Mouse (Mus musculus) neural tube, embryonic 12.5 days (tissue): ENCODE results near the gene Apoh. TPM values are rescaled to one million over a fixed set of nuclear protein-coding genes. Genes with fewer than 3 reads are reported as not detected.
A peak's percentile ranks its signal among the peaks of the same experiment; 100 is the strongest.

Source experiments
- ATAC-seq: fragments of 200-750 bp; cut with Nextera tagmentation; 2 replicates; pipeline ENCODE4 v1.8.0; 2017; ENCODE audit warnings: low read depth, mild to moderate bottlenecking, moderate TSS enrichment, moderate library complexity; ENCODE audit not compliant: low FRiP score
- H3K27ac ChIP-seq: fragments of 300-500 bp; sonication (generic); 2 replicates; pipeline ENCODE4 v1.5.1; 2016
- H3K27me3 ChIP-seq: fragments of 300-500 bp; sonication (generic); replicated peaks from 2 replicates; pipeline ENCODE4 v1.6.1; 2016; ENCODE audit warnings: mild to moderate bottlenecking
- H3K36me3 ChIP-seq: fragments of 300-500 bp; sonication (generic); 2 replicates; pipeline ENCODE4 v1.6.1; 2016; ENCODE audit warnings: mild to moderate bottlenecking
- H3K4me1 ChIP-seq: fragments of 300-500 bp; sonication (generic); 2 replicates; pipeline ENCODE4 v1.6.1; 2016
- H3K4me2 ChIP-seq: fragments of 300-500 bp; sonication (generic); replicated peaks from 2 replicates; pipeline ENCODE4 v1.6.1; 2016; ENCODE audit warnings: mild to moderate bottlenecking
- H3K4me3 ChIP-seq: fragments of 300-500 bp; sonication (generic); 2 replicates; pipeline ENCODE4 v1.5.1; 2016
- H3K9ac ChIP-seq: fragments of 300-500 bp; sonication (generic); 2 replicates; pipeline ENCODE4 v1.6.1; 2016; ENCODE audit warnings: mild to moderate bottlenecking
- H3K9me3 ChIP-seq: fragments of 300-500 bp; sonication (generic); 2 replicates; pipeline ENCODE4 v1.6.1; 2016; ENCODE audit warnings: mild to moderate bottlenecking
- WGBS: fragments of 180-500 bp; shearing (Covaris S2); methylation state at CpG from one replicate; pipeline ENCODE4 v1.1.7; 2016; 5-methylcytosine and 5-hydroxymethylcytosine counted together
- polyA plus RNA-seq: library from polyadenylated mRNA; unstranded; fragments of >200 nt; fragmentation: Nextera tagmentation; extraction: Ambion mirVana; gene quantifications from 2 replicates; pipeline ENCODE4 v1.2.1, GENCODE M21; 2016

Apoh gene
- polyA plus RNA-seq = 0.51 TPM in 1 of 2 replicates, not detected in the other

- H3K4me3 ChIP-seq = peak within 1 kb of the TSS; percentile 72
- peaks cover 20% of the 10 kb centered on the region; the same call in 1 of the 2 replicates for H3K4me1 ChIP-seq
- ATAC-seq = peak; percentile 39
- WGBS = under 1% methylated on average over 67 of the region's 75 CpGs
- peak within 1 kb of the TSS; percentile 100 for H3K4me2 ChIP-seq
- H3K27ac ChIP-seq = peak within 1 kb of the TSS; percentile 76
- H3K27me3 ChIP-seq = 0 out of 2 replicates have a peak, but pooled peaks cover 4% of the 10 kb centered on the region
- no peaks in the 10 kb centered on the region for H3K36me3 ChIP-seq
- no peaks in the 10 kb centered on the region for H3K9me3 ChIP-seq
- H3K9ac ChIP-seq = peak within 1 kb of the TSS; percentile 78
Observed at GRCm38 (mm10) chr11:108342781-108343768, at the start of gene Apoh. Apoh (plus strand) TSS chr11:108343354.

DNA sequence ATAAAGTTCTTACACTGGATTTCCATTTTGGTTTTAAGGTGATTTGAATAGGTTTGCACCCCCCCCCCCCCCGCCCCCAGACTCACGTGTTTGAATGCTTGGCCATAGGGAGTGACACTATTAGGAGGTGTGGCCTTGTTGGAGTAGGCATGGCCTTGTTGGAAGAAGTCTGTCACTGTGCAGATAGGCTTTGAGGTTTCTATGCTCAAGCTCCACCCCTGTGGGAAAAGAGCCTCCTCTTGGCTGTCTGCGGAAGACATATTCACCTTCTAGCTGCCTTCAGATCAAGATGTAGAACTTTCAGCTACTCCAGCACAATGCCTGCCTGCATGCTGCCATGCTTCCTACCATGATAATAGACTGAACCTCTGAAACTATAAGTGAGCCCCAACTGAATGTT, 49.3 kb upstream of the Apoh start:
- H3K27ac ChIP-seq = no peak overlapping the region
- no peaks in the 10 kb centered on the region for H3K9me3 ChIP-seq
- ATAC-seq = no peak
- no peaks in the 10 kb centered on the region for H3K27me3 ChIP-seq
- no peak overlapping the region for H3K4me3 ChIP-seq
- H3K4me1 ChIP-seq = no peaks in the 10 kb centered on the region
- no peak overlapping the region for H3K4me2 ChIP-seq
- no peaks in the 10 kb centered on the region for H3K36me3 ChIP-seq
- 75% methylated on average over 3 of the region's 3 CpGs for WGBS
- H3K9ac ChIP-seq = no peak overlapping the region

- no peak overlapping the region for H3K4me2 ChIP-seq
- no peak for ATAC-seq
- 90% methylated on average over 12 of the region's 12 CpGs for WGBS
- no peaks in the 10 kb centered on the region for H3K36me3 ChIP-seq
- no peaks in the 10 kb centered on the region for H3K27me3 ChIP-seq
- no peak overlapping the region for H3K4me3 ChIP-seq
- no peak overlapping the region for H3K9ac ChIP-seq
- H3K9me3 ChIP-seq = no peaks in the 10 kb centered on the region
- no peak overlapping the region for H3K27ac ChIP-seq
- no peaks in the 10 kb centered on the region for H3K4me1 ChIP-seq
Observed at GRCm38 (mm10) chr11:108294305-108294813, 48.8 kb upstream of the Apoh start.

GRCm38 (mm10) chr11:108295373-108295772, 47.8 kb upstream of the Apoh start:
- Histone ChIP-seq H3K27ac (no peak overlapping the region), H3K4me2 (no peak overlapping the region), H3K4me3 (no peak overlapping the region), H3K9me3 (no peaks in the 10 kb centered on the region), H3K36me3 (no peaks in the 10 kb centered on the region), H3K4me1 (no peaks in the 10 kb centered on the region), H3K9ac (no peak overlapping the region), H3K27me3 (no peaks in the 10 kb centered on the region)
- ATAC-seq = no peak

GRCm38 (mm10) chr11:108297956-108298355, 45.2 kb upstream of the Apoh start:
- no peak overlapping the region for H3K4me2 ChIP-seq
- ATAC-seq = no peak
- no peaks in the 10 kb centered on the region for H3K36me3 ChIP-seq
- WGBS = 79% methylated on average over 8 of the region's 8 CpGs
- 0 out of 2 replicates have a peak, but pooled peaks cover 6% of the 10 kb centered on the region for H3K4me1 ChIP-seq
- H3K27me3 ChIP-seq = no peaks in the 10 kb centered on the region
- no peak overlapping the region for H3K27ac ChIP-seq
- no peaks in the 10 kb centered on the region for H3K9me3 ChIP-seq
- H3K4me3 ChIP-seq = no peak overlapping the region
- no peak overlapping the region for H3K9ac ChIP-seq

DNA sequence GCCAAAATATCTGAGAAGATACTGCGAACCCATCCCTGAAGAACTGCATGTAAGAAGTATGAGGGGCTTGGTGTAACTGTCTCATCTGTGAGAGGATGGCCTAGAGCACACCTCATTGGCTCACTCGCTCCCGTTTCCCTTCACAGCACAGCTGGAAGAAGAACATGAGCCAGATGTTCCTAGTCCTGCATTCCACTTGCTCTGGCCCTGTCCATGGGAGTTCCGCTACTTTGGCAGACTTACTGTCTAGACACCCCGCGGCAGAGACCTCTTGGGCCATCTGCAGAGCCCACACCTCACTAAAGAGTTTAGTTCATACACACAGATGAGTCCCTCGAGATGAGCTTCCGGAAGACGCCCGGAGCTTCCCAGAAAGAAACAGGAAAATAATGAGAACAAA, 43.2 kb upstream of the Apoh start:
- H3K9me3 ChIP-seq = no peaks in the 10 kb centered on the region
- 82% methylated on average over 10 of the region's 10 CpGs for WGBS
- ATAC-seq = no peak
- H3K4me3 ChIP-seq = no peak overlapping the region
- H3K4me1 ChIP-seq = 0 out of 2 replicates have a peak, but pooled peaks cover 6% of the 10 kb centered on the region
- H3K4me2 ChIP-seq = no peak overlapping the region
- H3K36me3 ChIP-seq = no peaks in the 10 kb centered on the region
- H3K27me3 ChIP-seq = no peaks in the 10 kb centered on the region
- no peak overlapping the region for H3K27ac ChIP-seq
- no peak overlapping the region for H3K9ac ChIP-seq

DNA sequence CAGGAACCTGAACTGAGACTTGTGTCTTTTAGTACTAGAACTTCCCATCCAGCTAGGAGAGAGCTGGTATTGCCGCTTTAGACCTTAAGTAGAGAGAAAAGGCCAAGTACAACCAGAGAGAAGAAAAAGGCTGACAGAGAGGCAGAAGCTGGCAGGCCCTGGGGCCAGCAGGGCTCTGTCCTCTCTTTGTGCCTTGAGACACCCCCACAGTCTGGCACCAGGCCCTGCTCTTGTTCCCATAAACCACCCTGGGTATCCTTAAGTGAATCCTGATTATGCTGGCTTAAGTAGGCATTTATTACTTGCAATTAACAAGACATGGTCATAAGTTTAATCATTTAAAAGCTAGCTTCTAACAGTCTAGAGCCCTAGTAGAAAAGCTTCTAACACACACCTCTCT, 42.7 kb upstream of the Apoh start:
- Histone ChIP-seq H3K9me3 (no peaks in the 10 kb centered on the region), H3K4me1 (0 out of 2 replicates have a peak, but pooled peaks cover 6% of the 10 kb centered on the region), H3K27ac (no peak overlapping the region), H3K4me2 (no peak overlapping the region), H3K4me3 (no peak overlapping the region), H3K9ac (no peak overlapping the region), H3K27me3 (no peaks in the 10 kb centered on the region), H3K36me3 (no peaks in the 10 kb centered on the region)
- 85% methylated on average over 1 of the region's 1 CpGs for WGBS
- ATAC-seq = no peak

DNA sequence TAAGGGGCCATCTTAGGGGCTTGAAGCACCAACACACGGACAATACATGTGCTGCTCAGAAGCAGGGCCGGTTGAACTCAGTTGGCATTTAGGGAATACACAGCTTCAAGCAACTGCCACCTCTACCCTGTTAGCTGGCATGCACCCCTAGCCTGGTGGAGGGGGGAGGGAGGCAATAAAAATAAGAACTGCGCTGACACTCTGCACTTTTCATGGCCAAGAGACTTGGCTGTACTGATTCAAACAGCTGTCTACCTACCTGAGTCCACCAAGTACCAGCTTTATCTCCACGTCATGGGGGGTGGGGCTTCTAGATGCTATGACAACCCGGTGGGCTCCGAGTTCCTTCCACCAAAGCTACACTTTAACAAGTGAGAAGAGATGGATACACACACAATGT, 42.1 kb upstream of the Apoh start:
- H3K4me1 ChIP-seq = 0 out of 2 replicates have a peak, but pooled peaks cover 6% of the 10 kb centered on the region
- no peaks in the 10 kb centered on the region for H3K9me3 ChIP-seq
- H3K9ac ChIP-seq = no peak overlapping the region
- WGBS = 75% methylated on average over 6 of the region's 6 CpGs
- H3K36me3 ChIP-seq = no peaks in the 10 kb centered on the region
- H3K27ac ChIP-seq = no peak overlapping the region
- no peaks in the 10 kb centered on the region for H3K27me3 ChIP-seq
- no peak for ATAC-seq
- no peak overlapping the region for H3K4me3 ChIP-seq
- no peak overlapping the region for H3K4me2 ChIP-seq

GRCm38 (mm10) chr11:108301796-108302490, 41.2 kb upstream of the Apoh start:
- WGBS = 81% methylated on average over 10 of the region's 10 CpGs
- Histone ChIP-seq H3K27me3 (no peaks in the 10 kb centered on the region), H3K9ac (no peak overlapping the region), H3K4me1 (0 out of 2 replicates have a peak, but pooled peaks cover 6% of the 10 kb centered on the region), H3K4me3 (no peak overlapping the region), H3K27ac (no peak overlapping the region), H3K9me3 (no peaks in the 10 kb centered on the region), H3K36me3 (no peaks in the 10 kb centered on the region), H3K4me2 (no peak overlapping the region)
- ATAC-seq = no peak

DNA sequence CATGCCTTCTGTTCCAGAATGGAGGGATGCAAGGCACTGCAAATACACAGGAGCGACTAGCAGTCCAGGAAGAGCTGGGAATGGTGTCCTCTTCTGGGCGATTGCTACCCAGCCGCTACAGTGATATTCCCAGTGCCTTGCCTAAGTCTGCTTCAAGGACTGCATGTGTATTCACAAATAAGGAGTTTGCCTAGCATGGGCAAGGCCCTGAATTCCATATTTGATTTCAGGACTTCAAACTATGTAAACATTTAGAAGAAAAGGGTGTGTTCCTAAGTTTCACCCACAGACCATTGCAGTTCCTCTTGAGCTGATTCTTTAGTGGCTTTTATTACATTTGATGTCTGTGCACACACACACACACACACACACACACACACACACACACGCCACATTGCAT, 39.4 kb upstream of the Apoh start:
- H3K9ac ChIP-seq = no peak overlapping the region
- no peaks in the 10 kb centered on the region for H3K9me3 ChIP-seq
- H3K36me3 ChIP-seq = no peaks in the 10 kb centered on the region
- H3K27me3 ChIP-seq = no peaks in the 10 kb centered on the region
- ATAC-seq = no peak
- 93% methylated on average over 4 of the region's 4 CpGs for whole genome bisulfite sequencing
- no peak overlapping the region for H3K27ac ChIP-seq
- no peak overlapping the region for H3K4me3 ChIP-seq
- no peak overlapping the region for H3K4me2 ChIP-seq
- H3K4me1 ChIP-seq = 0 out of 2 replicates have a peak, but pooled peaks cover 6% of the 10 kb centered on the region

GRCm38 (mm10) chr11:108307258-108307657, 35.9 kb upstream of the Apoh start:
- WGBS = 78% methylated on average over 7 of the region's 7 CpGs
- ATAC-seq = no peak
- H3K4me2 ChIP-seq = no peak overlapping the region
- no peak overlapping the region for H3K27ac ChIP-seq
- no peak overlapping the region for H3K4me3 ChIP-seq
- no peaks in the 10 kb centered on the region for H3K9me3 ChIP-seq
- H3K9ac ChIP-seq = no peak overlapping the region
- H3K27me3 ChIP-seq = no peaks in the 10 kb centered on the region
- H3K4me1 ChIP-seq = no peaks in the 10 kb centered on the region
- no peaks in the 10 kb centered on the region for H3K36me3 ChIP-seq

GRCm38 (mm10) chr11:108308253-108308652, 34.9 kb upstream of the Apoh start:
- Histone ChIP-seq H3K4me3 (no peak overlapping the region), H3K9me3 (no peaks in the 10 kb centered on the region), H3K9ac (no peak overlapping the region), H3K27me3 (no peaks in the 10 kb centered on the region), H3K4me1 (no peaks in the 10 kb centered on the region), H3K36me3 (no peaks in the 10 kb centered on the region), H3K4me2 (no peak overlapping the region), H3K27ac (no peak overlapping the region)
- ATAC-seq = no peak
- 98% methylated on average over 5 of the region's 5 CpGs for WGBS
